Comparison of ENCODE assay signal across 8 mouse cellular contexts in the genomic region with DNA sequence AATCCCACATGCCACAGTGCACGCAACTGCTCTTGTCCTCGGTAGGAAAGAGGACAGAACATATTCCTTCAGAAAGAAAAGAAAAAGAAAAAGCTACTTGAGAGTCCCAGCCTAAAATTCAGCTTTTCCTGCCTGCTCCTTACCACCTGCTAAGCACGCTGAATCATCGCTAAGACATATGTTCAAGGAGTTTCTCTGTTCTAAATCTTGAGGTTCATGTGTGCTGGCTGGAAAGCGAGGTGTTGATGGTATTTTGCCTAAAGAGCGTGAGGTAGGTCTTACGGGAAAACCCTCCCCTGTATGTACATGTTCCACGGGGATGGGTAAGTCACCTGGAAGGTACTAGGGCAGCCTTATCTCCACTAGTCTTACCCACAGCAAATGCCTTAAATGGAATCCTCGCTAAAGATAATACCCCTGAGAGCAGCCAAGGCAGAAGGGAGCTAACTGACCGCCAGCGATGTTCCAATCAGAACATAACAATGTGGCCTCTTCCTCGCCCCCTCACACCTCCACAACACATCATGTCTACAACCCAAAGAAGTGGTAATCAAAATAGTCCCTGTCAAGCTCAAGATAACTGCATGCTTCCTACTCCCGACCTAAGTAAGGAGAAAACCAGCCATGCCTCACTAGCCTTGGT. TPM values are rescaled to one million over a fixed set of nuclear protein-coding genes. Genes with fewer than 3 reads are reported as not detected.
DNase-seq lines count a peak whose midpoint lies in the region; ATAC-seq and TF ChIP-seq lines count a peak whose summit lies in the region.

No protein-coding gene starts in this region.

- no peak for TF ChIP-seq CTCF in CH12.LX (conservative IDR thresholded peaks at IDR 0.05 in 1 of 2, IDR thresholded peaks at IDR 0.05 in 1 of 2; ENCODE audit: low read depth in 2 of 2, low read length in 2 of 2)

- H3K79me2 ChIP-seq in CH12.LX (replicated peaks; ENCODE audit: control insufficient read depth, extremely low read depth, insufficient read depth, poor library complexity, severe bottlenecking): peaks cover 8% of the 10 kb centered on the region; the same call in 1 of the 2 replicates

- H3K4me3 ChIP-seq in heart, embryonic 11.5 days (ENCODE audit: low read depth, low read length): peak overlapping the region; percentile 86
- H3K4me3 ChIP-seq in CH12.LX (replicated peaks in 1 of 3; ENCODE audit: low read depth in 2 of 3, low read length in 2 of 3, poor library complexity in 1 of 3): peak overlapping the region in 2 of 3 experiments; percentile 64 to 90
- peak overlapping the region; percentile 82; the same call in 1 of the 2 replicates for H3K4me3 ChIP-seq in forebrain, embryonic 13.5 days
- H3K4me3 ChIP-seq in liver, embryonic 15.5 days (replicated peaks): peak overlapping the region; percentile 93

- no peaks in the 10 kb centered on the region for H3K9me3 ChIP-seq in heart, embryonic 11.5 days (replicated peaks; ENCODE audit: control insufficient read depth, low read length)
- no peaks in the 10 kb centered on the region for H3K9me3 ChIP-seq in CH12.LX (replicated peaks; ENCODE audit: low read length)
- H3K9me3 ChIP-seq in forebrain, embryonic 13.5 days (replicated peaks): no peaks in the 10 kb centered on the region
- H3K9me3 ChIP-seq in liver, embryonic 15.5 days (replicated peaks): no peaks in the 10 kb centered on the region

- peak overlapping the region; percentile 86 for H3K4me2 ChIP-seq in heart, embryonic 11.5 days
- H3K4me2 ChIP-seq in CH12.LX (ENCODE audit: insufficient read depth, low read depth, poor library complexity, severe bottlenecking): peak overlapping the region; percentile 57
- H3K4me2 ChIP-seq in forebrain, embryonic 13.5 days: peak overlapping the region; percentile 93
- peak overlapping the region; percentile 84 for H3K4me2 ChIP-seq in liver, embryonic 15.5 days

- H3K36me3 ChIP-seq in heart, embryonic 11.5 days (ENCODE audit: control insufficient read depth, insufficient read depth, low read length): peaks cover 12% of the 10 kb centered on the region
- H3K36me3 ChIP-seq in CH12.LX (replicated peaks in 1 of 2; ENCODE audit: control insufficient read depth in 1 of 2, insufficient read depth in 1 of 2, low read length in 1 of 2): peaks cover 34 to 46% of the 10 kb centered on the region in 2 experiments
- H3K36me3 ChIP-seq in forebrain, embryonic 13.5 days (ENCODE audit: poor library complexity, severe bottlenecking): peaks cover 35% of the 10 kb centered on the region
- peaks cover 36% of the 10 kb centered on the region for H3K36me3 ChIP-seq in liver, embryonic 15.5 days (replicated peaks)

- 72% methylated on average over 13 of the region's 13 CpGs for WGBS in heart, embryonic 11.5 days (ENCODE audit: insufficient replicate concordance)
- WGBS in forebrain, embryonic 13.5 days: 87% methylated on average over 13 of the region's 13 CpGs
- 46% methylated on average over 13 of the region's 13 CpGs for WGBS in liver, embryonic 15.5 days (ENCODE audit: insufficient replicate concordance)

- no peak for TF ChIP-seq RAD21 in CH12.LX (IDR thresholded peaks at IDR 0.05; ENCODE audit: low read depth, low read length)

- no peak for TF ChIP-seq POLR2A in CH12.LX (IDR thresholded peaks at IDR 0.05; ENCODE audit: low read depth, low read length)

- no peak for DNase-seq in heart, postnatal 4 days
- DNase-seq in CH12.LX (ENCODE audit: extremely low read depth): no peak
- DNase-seq in adrenal gland, postnatal 36 days: no peak
- DNase-seq in adrenal gland, adult 2 months: no peak
- DNase-seq in gastrocnemius, postnatal 4 days (ENCODE audit: low spot score in 2 of 2): no peak

- in situ Hi-C loops in CH12.LX (cut with MboI; ENCODE audit: low pct_ligation_motif_present, low pct_unique_long_range_greater_than_20kb, low sequenced_read_pairs): no loop called here

- TF ChIP-seq EP300 in CH12.LX (IDR thresholded peaks at IDR 0.05; ENCODE audit: low read length): no peak

- peaks cover 8% of the 10 kb centered on the region for H3K4me1 ChIP-seq in heart, embryonic 11.5 days (ENCODE audit: control insufficient read depth, insufficient read depth, low read length)
- H3K4me1 ChIP-seq in CH12.LX (ENCODE audit: control insufficient read depth in 1 of 2, insufficient read depth in 2 of 2): peaks cover 7 to 16% of the 10 kb centered on the region in 2 experiments
- H3K4me1 ChIP-seq in forebrain, embryonic 13.5 days: peaks cover 18% of the 10 kb centered on the region
- H3K4me1 ChIP-seq in liver, embryonic 15.5 days (replicated peaks): peaks cover 75% of the 10 kb centered on the region

- no peaks in the 10 kb centered on the region for H3K27me3 ChIP-seq in heart, embryonic 11.5 days (ENCODE audit: control insufficient read depth, insufficient read depth, low read length)
- H3K27me3 ChIP-seq in CH12.LX (replicated peaks): no peaks in the 10 kb centered on the region
- H3K27me3 ChIP-seq in forebrain, embryonic 13.5 days: no peaks in the 10 kb centered on the region
- H3K27me3 ChIP-seq in liver, embryonic 15.5 days: no peaks in the 10 kb centered on the region

- no peak overlapping the region for H3K27ac ChIP-seq in heart, embryonic 11.5 days (ENCODE audit: low read depth, low read length)
- no peak overlapping the region for H3K27ac ChIP-seq in CH12.LX (ENCODE audit: insufficient read depth, low read depth)
- no peak overlapping the region for H3K27ac ChIP-seq in forebrain, embryonic 13.5 days
- H3K27ac ChIP-seq in liver, embryonic 15.5 days (replicated peaks): peak overlapping the region; percentile 88

- H3K9ac ChIP-seq in heart, embryonic 11.5 days (ENCODE audit: low read depth, low read length): peak overlapping the region; percentile 73
- H3K9ac ChIP-seq in CH12.LX (ENCODE audit: insufficient read depth, low read depth): no peak overlapping the region
- peak overlapping the region; percentile 84; the same call in 1 of the 2 replicates for H3K9ac ChIP-seq in forebrain, embryonic 13.5 days
- H3K9ac ChIP-seq in liver, embryonic 15.5 days: peak overlapping the region; percentile 95

- ATAC-seq in heart, embryonic 11.5 days (replicated peaks; ENCODE audit: insufficient number of reproducible peaks, low FRiP score, low TSS enrichment): no peak
- ATAC-seq in forebrain, embryonic 13.5 days: no peak
- no peak for ATAC-seq in liver, embryonic 15.5 days (ENCODE audit: insufficient read depth)

- dilution Hi-C loops in CH12.LX (cut with MboI; ENCODE audit: extremely low pct_ligation_motif_present, extremely low pct_unique_long_range_greater_than_20kb, low sequenced_read_pairs): no loop called here

RNA-seq across cellular contexts. Expression of gene Pip4k2c, which starts 1.3 kb away (rescaled TPM):
- polyA plus RNA-seq in heart, embryonic 11.5 days (2014; fragmentation: Nextera tagmentation; extraction: Ambion mirVana): 20.8 and 21.5 TPM in 2 replicates
- total RNA-seq in heart, postnatal 4 days (2021): 10 to 100 TPM; 25.7 to 26.6 TPM
- total RNA-seq in CH12.LX (2012; rRNA removed): 22.7 TPM in 2 replicates
- total RNA-seq in CH12.LX (2014; rRNA removed): 12.5 and 13.3 TPM in 2 replicates
- polyA plus RNA-seq in CH12.LX (2012; ENCODE audit: insufficient read length, low read depth): 23.3 and 24.7 TPM in 2 replicates
- 18.8 and 19.5 TPM in 2 replicates for polyA plus RNA-seq in forebrain, embryonic 13.5 days (2015; fragmentation: Nextera tagmentation; extraction: Ambion mirVana)
- polyA plus RNA-seq in liver, embryonic 15.5 days (2015; fragmentation: Nextera tagmentation; extraction: Ambion mirVana): 41.9 and 45.1 TPM in 2 replicates
- total RNA-seq in adrenal gland, postnatal 36 days (2021): 10 to 100 TPM; 39.2 to 48.1 TPM
- 10 to 100 TPM; 41.6 to 47.8 TPM for total RNA-seq in adrenal gland, adult 2 months (2021)
- polyA plus RNA-seq in adrenal gland, adult 2 months (2012; rRNA removed): 21.7 and 22.5 TPM in 2 replicates
- total RNA-seq in gastrocnemius, postnatal 4 days (2021): 10 to 100 TPM; 11.5 to 12.7 TPM

RNA-seq across cellular contexts. Expression of gene Dtx3, which starts 14.5 kb away (rescaled TPM):
- 82.3 and 83.0 TPM in 2 replicates for polyA plus RNA-seq in heart, embryonic 11.5 days (2014; fragmentation: Nextera tagmentation; extraction: Ambion mirVana)
- total RNA-seq in heart, postnatal 4 days (2021): 10 to 100 TPM; 50.0 to 53.8 TPM
- total RNA-seq in CH12.LX (2012; rRNA removed) (26.9 and 27.6 TPM in 2 replicates), CH12.LX (2014; rRNA removed) (18.9 and 19.2 TPM in 2 replicates)
- 51.2 and 54.4 TPM in 2 replicates for polyA plus RNA-seq in CH12.LX (2012; ENCODE audit: insufficient read length, low read depth)
- 150 and 155 TPM in 2 replicates for polyA plus RNA-seq in forebrain, embryonic 13.5 days (2015; fragmentation: Nextera tagmentation; extraction: Ambion mirVana)
- polyA plus RNA-seq in liver, embryonic 15.5 days (2015; fragmentation: Nextera tagmentation; extraction: Ambion mirVana): 16.7 and 16.9 TPM in 2 replicates
- total RNA-seq in adrenal gland, postnatal 36 days (2021): 10 to 100 TPM; 52.4 to 71.7 TPM
- total RNA-seq in adrenal gland, adult 2 months (2021): 10 to 100 TPM; 53.6 to 75.7 TPM
- 203 and 219 TPM in 2 replicates for polyA plus RNA-seq in adrenal gland, adult 2 months (2012; rRNA removed)
- 10 to 100 TPM; 43.8 to 49.7 TPM for total RNA-seq in gastrocnemius, postnatal 4 days (2021)

RNA-seq across cellular contexts. Expression of gene Arhgef25, which starts 20.2 kb away (rescaled TPM):
- polyA plus RNA-seq in heart, embryonic 11.5 days (2014; fragmentation: Nextera tagmentation; extraction: Ambion mirVana): 17.9 and 18.0 TPM in 2 replicates
- total RNA-seq in heart, postnatal 4 days (2021): 10 to 100 TPM; 19.9 to 21.0 TPM
- total RNA-seq in CH12.LX (2012; rRNA removed): 8.6 and 8.7 TPM in 2 replicates
- total RNA-seq in CH12.LX (2014; rRNA removed): 3.3 and 4.0 TPM in 2 replicates
- polyA plus RNA-seq in CH12.LX (2012; ENCODE audit: insufficient read length, low read depth): 8.3 and 11.1 TPM in 2 replicates
- polyA plus RNA-seq in forebrain, embryonic 13.5 days (2015; fragmentation: Nextera tagmentation; extraction: Ambion mirVana): 24.3 and 25.8 TPM in 2 replicates
- polyA plus RNA-seq in liver, embryonic 15.5 days (2015; fragmentation: Nextera tagmentation; extraction: Ambion mirVana): 5.4 and 5.8 TPM in 2 replicates
- 10 to 100 TPM; 19.0 to 21.6 TPM for total RNA-seq in adrenal gland, postnatal 36 days (2021)
- 10 to 100 TPM; 16.0 to 25.8 TPM for total RNA-seq in adrenal gland, adult 2 months (2021)
- polyA plus RNA-seq in adrenal gland, adult 2 months (2012; rRNA removed): 41.3 and 44.9 TPM in 2 replicates
- total RNA-seq in gastrocnemius, postnatal 4 days (2021): 10 to 100 TPM; 40.4 to 43.0 TPM

RNA-seq across cellular contexts. Expression of gene Slc26a10, which starts 29.6 kb away (rescaled TPM):
- polyA plus RNA-seq in heart, embryonic 11.5 days (2014; fragmentation: Nextera tagmentation; extraction: Ambion mirVana): 8.4 and 11.8 TPM in 2 replicates
- 10 to 100 TPM; 25.7 to 31.8 TPM for total RNA-seq in heart, postnatal 4 days (2021)
- total RNA-seq in CH12.LX (2012; rRNA removed) (1.2 and 1.7 TPM in 2 replicates), CH12.LX (2014; rRNA removed) (0.05 TPM in 2 replicates)
- polyA plus RNA-seq in CH12.LX (2012; ENCODE audit: insufficient read length, low read depth): 0.16 and 0.44 TPM in 2 replicates
- polyA plus RNA-seq in forebrain, embryonic 13.5 days (2015; fragmentation: Nextera tagmentation; extraction: Ambion mirVana): 0.93 and 1.1 TPM in 2 replicates
- polyA plus RNA-seq in liver, embryonic 15.5 days (2015; fragmentation: Nextera tagmentation; extraction: Ambion mirVana): 2.1 and 3.2 TPM in 2 replicates
- total RNA-seq in adrenal gland, postnatal 36 days (2021): 1 to 10 TPM in 1 of 2 experiments, under 1 TPM in 1; 0.89 to 1.1 TPM
- under 1 TPM; 0.35 to 0.58 TPM for total RNA-seq in adrenal gland, adult 2 months (2021)
- 1.1 and 2.4 TPM in 2 replicates for polyA plus RNA-seq in adrenal gland, adult 2 months (2012; rRNA removed)
- 1 to 10 TPM; 3.8 to 4.3 TPM for total RNA-seq in gastrocnemius, postnatal 4 days (2021)

RNA-seq across cellular contexts. Expression of gene B4galnt1, which starts 45.0 kb away (rescaled TPM):
- polyA plus RNA-seq in heart, embryonic 11.5 days (2014; fragmentation: Nextera tagmentation; extraction: Ambion mirVana): 1.6 and 1.8 TPM in 2 replicates
- total RNA-seq in heart, postnatal 4 days (2021): 1 to 10 TPM; 2.2 to 2.7 TPM
- total RNA-seq in CH12.LX (2012; rRNA removed): 15.5 and 17.5 TPM in 2 replicates
- 0.74 and 0.98 TPM in 2 replicates for total RNA-seq in CH12.LX (2014; rRNA removed)
- 1.9 and 2.3 TPM in 2 replicates for polyA plus RNA-seq in CH12.LX (2012; ENCODE audit: insufficient read length, low read depth)
- 15.7 and 16.7 TPM in 2 replicates for polyA plus RNA-seq in forebrain, embryonic 13.5 days (2015; fragmentation: Nextera tagmentation; extraction: Ambion mirVana)
- 19.3 and 21.0 TPM in 2 replicates for polyA plus RNA-seq in liver, embryonic 15.5 days (2015; fragmentation: Nextera tagmentation; extraction: Ambion mirVana)
- total RNA-seq in adrenal gland, postnatal 36 days (2021): 1 to 10 TPM; 6.3 to 6.8 TPM
- total RNA-seq in adrenal gland, adult 2 months (2021): 10 to 100 TPM in 1 of 2 experiments, 1 to 10 TPM in 1; 8.3 to 11.6 TPM
- 17.8 and 19.1 TPM in 2 replicates for polyA plus RNA-seq in adrenal gland, adult 2 months (2012; rRNA removed)
- total RNA-seq in gastrocnemius, postnatal 4 days (2021): 1 to 10 TPM; 3.4 to 3.6 TPM
